Mouse (Mus musculus) cerebellum, postnatal 4 days (tissue): Measurements from ENCODE around the gene Nabp2.
A peak's percentile ranks its signal among the peaks of the same experiment; 100 is the strongest.

Experiments
- DNase-seq, 2 experiments: peaks; one replicate each; pipeline ENCODE4 v3.0.0; 2022; ENCODE audit warnings: low spot score in 2 of 2, mixed read lengths in 1 of 2

Nabp2 gene

GRCm38 (mm10) chr10:128429454-128429853 lies 18.2 kb upstream of the Nabp2 start:
- no peak for DNase-seq

- no peak for DNase-seq
Measured at GRCm38 (mm10) chr10:128429052-128429451, 17.8 kb upstream of the Nabp2 start.

DNA sequence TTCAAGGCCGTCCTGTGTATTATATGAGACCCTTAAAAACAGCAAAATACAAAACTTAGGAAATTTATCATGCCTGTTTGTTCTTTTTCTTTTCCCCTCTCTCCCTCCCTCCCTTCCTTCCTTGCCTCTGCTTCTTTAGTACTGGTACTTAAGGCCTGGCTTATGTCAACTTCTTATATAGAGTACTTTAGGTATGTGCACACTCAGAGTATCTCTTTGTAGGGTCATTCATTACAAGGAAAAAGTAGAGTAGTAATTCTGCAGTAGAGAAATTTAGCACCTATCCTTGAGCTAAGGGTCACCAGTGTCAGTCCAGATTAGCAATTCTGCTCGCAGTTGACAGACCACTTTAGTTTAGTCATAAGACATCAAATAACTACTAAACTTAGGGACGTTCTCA lies 14.0 kb upstream of the Nabp2 start:
- DNase-seq = no peak

DNA sequence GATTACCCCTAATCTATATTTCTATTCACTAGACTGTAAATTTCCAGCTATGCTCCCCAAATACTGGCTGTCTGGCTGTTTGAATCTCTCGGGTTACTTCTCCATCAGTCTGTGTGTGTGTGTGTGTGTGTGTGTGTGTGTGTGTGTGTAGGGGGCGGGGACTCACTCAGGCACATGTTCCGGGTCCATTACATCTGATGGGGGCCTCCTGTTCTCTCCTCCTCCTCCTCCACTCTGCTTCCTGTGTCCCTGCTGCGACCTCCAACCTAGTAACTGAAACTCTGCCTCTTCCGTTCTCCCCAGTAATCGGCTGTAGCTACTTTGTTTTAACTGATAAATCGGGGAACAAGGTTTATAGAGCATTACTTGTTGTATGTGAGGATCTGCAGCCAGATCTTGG lies 13.3 kb upstream of the Nabp2 start:
- no peak for DNase-seq

GRCm38 (mm10) chr10:128422426-128422825 lies 11.1 kb upstream of the Nabp2 start:
- no peak for DNase-seq

DNA sequence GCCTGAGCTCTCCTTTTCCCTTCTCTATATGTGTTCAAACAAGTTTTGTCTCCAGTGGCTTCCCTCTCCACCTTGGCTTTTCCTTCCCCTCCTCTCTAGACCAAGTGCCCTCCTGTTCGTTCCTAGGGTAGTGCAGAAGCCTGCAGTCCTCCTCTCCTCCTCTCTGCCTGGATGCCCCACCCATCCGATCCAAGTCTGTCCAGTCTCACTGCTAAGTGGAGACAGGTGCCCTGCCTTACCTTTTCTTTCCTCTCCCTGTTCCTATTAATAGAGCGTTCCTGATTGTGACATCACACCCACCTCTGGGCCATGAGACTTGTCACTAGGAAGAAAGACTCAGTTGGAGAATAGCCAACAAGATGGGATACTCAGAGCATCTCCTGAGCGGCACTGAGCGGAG lies 3.6 kb upstream of the Nabp2 start:
- no peak for DNase-seq

GRCm38 (mm10) chr10:128413076-128413475 lies 1.8 kb upstream of the Nabp2 start:
- no peak for DNase-seq

- no peak for DNase-seq
Measured at GRCm38 (mm10) chr10:128412558-128412957, 1.3 kb upstream of the Nabp2 start.

DNA sequence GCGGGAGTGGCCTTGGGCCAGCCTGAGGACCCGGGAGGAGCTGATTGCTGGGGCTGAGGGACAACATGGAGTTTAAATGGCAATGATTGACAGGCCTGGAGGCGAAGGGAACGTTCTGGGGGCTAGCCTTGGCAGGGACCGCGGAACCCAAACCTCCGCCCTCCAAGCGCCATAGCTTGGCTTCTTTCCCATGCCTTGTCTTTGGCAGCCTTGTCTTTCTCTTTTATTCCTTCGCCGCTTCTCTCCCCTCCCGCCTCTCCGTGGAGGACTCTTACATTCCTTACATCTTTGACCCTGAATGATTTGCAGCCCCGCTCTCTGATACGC lies 726 bp upstream of the Nabp2 start:
- peak in 1 of 2 experiments; percentile 47 for DNase-seq

DNA sequence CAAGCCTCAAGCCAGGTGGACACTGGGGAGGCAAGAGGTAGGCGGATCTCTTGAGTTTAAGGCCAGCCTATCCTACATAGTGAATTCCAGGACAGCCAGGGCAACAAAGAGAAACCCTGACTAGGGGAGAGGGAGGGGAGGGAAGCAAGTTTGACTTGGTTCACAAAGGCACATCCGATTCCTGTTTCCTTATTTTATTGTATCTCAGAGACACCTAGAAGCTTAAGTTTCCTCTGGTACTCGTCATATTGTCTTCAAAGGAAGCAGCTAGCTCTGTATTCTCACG lies 789 bp downstream of the Nabp2 start:
- DNase-seq = no peak

GRCm38 (mm10) chr10:128409692-128410559 lies 1.4 kb downstream of the Nabp2 start:
- DNase-seq = peak; percentile 94 to 95

DNA sequence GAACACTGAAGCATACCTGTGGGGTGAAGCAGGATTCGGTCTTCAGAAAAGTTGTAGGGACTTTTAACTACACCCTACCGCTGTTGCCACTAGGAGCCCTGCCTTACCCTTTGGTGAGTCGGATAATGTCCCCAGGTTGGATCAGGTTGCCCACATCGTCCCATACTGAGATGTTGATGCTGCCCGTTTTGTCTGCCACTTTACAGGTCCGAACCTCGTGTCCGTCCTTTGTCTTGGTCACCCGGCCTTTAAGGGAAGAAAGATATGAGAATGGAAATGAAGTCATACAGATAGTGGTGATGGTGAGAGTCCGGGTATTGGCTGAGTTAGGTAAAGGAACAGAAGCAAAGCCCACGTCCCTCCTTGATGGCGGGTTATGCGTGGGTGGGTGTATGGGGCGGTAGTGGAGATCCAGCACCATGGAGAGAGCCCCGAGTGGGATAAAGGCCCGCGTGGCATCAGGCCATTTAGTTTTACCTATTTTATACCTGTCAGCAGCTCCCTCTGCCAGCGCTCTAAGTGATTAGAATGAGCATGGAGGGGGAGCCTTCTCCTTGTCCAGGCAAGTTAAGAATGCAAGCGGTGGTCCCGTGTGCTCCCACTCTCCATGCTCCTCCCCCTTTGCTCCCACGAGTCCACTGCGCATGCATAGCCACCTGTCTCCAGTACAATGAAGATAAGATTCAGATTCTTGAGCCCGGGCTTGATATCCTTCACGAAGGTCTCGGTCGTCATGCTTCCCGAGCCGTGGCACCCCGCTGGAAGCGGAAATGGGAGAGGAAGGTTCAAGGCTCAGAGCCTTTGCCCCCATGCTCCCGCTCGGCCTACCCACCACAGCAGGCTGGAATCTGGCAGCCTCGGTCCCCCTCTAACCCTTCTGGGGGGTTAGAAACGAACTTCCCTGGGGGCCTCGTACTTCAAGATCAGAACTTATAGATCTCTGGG lies 2.4 kb downstream of the Nabp2 start:
- peak in 1 of 2 experiments; percentile 44 for DNase-seq

DNA sequence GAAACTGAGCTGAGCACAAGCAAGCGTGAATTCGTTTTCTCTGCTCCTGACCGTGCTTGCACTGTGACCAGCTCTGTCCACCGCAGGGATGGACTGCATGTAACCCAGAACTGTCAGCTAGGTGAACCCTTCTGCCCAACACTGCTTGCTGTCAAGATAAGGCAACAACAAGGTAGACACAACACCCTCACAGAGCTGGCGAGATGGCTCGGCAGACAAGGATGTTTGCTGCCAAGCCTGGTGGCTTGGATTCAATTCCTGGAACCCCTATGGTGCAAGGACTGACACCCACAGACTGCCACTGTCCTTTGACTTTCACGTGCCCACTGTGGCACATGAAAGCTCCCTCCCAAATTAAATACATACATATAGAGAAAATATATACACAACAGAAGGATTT lies 7.4 kb downstream of the Nabp2 start:
- no peak for DNase-seq

DNA sequence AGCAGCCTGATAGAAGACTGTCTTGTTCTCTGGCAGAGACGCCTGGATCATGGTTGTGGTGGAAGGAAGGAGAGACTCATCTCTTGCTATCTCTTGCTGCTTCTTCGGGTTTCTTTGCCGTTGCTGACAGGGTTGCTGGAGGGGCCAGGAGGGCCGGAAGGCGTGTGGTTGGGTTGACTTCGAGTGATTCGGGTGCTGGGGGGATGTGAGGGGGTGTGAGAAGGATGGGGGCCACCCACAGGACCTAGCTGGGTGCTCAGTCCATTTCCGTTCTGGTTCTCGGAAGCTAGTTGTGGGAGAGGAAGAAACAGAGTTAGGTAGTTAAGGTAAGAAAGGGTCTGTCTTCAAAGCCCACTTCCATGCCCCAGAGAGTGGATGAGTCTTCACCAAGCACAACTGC lies 9.7 kb downstream of the Nabp2 start:
- no peak for DNase-seq

- DNase-seq = no peak
Measured at GRCm38 (mm10) chr10:128401056-128401455, 10.2 kb downstream of the Nabp2 start, which contains the start of gene Slc39a5. Gene Slc39a5 (minus strand): TSS chr10:128401229.

GRCm38 (mm10) chr10:128400338-128400737 lies 11.0 kb downstream of the Nabp2 start:
- no peak for DNase-seq

- DNase-seq = no peak
Measured at GRCm38 (mm10) chr10:128397466-128397865, 13.8 kb downstream of the Nabp2 start.

GRCm38 (mm10) chr10:128396716-128397264 lies 14.5 kb downstream of the Nabp2 start:
- no peak for DNase-seq

DNA sequence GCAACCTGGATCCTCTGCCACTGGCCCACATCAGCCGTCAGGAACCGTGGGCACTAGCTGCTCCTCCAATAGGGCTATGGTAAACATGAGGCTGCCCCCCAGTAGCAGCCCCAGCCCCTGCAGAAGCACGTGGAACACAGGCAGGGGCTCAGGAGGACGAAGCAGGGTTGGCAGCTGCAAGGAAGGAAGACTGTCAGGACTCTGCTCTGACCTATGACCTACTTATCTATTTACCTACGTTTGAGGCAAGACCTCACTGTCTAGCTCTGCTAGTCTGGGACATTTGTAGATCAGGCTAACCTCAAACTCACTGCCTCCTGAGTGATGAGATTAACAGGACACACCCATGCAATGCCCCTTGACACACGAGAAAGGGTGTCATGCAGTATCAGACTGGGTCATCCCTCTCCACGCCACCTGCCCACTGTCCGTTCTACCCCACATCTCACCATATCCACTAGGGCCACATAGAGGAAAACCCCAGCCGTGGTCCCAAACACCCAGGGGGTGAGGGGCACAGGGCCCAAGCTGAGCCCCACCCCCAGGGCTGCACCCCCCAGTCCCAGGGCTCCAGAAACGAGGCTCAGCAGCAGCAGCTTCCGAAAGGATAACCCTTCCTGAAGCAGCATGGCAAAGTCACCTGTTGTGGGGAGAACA lies 15.1 kb downstream of the Nabp2 start:
- no peak for DNase-seq

- DNase-seq = no peak
Measured at GRCm38 (mm10) chr10:128391850-128392249, 19.4 kb downstream of the Nabp2 start.

DNA sequence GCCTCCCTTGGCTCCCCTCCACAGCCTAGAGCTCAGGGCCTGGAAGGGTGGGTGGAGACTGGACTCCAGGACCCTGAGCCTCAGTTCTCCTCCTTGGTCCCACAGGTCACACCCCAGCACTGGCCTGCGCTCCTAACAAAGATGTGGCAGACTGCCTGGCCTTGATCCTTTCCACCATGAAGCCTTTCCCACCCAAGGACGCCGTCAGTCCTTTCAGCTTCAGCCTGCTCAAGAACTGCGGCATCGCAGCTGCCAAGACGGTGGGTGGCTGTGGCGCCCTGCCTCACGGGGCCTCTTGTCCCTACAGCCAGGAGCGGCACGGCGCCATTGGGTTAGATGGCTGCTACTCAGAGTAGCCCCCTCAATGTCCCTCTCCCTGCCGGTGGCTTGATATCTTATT lies 20.9 kb downstream of the Nabp2 start:
- DNase-seq = no peak

GRCm38 (mm10) chr10:128389570-128389969 lies 21.7 kb downstream of the Nabp2 start:
- peak in 1 of 2 experiments; percentile 2 for DNase-seq
